Mouse (Mus musculus): ENCODE measurements around the gene Eepd1.

- TF ChIP-seq CTCF (conservative IDR thresholded peaks at IDR 0.05; ENCODE audit: low read length) = no peak
- no peak for TF ChIP-seq POU5F1 (IDR thresholded peaks at IDR 0.05; ENCODE audit: borderline replicate concordance, low read length)
- no peak for TF ChIP-seq NANOG (IDR thresholded peaks at IDR 0.05; ENCODE audit: borderline replicate concordance, low read length)
Measured at GRCm38 (mm10) chr9:25539461-25539860, 58.1 kb downstream of the Eepd1 start.
